Mouse (Mus musculus) kidney, embryonic 15.5 days (tissue): Measurements from ENCODE around the gene Ddhd1. TPM values are rescaled to one million over a fixed set of nuclear protein-coding genes. Genes with fewer than 3 reads are reported as not detected.

ENCODE experiments used
- microRNA-seq: library from miRNA; unstranded; fragments of <30 nt; microRNA quantifications from one replicate; pipeline ENCODE4, GENCODE M21; 2016
- polyA plus RNA-seq: library from polyadenylated mRNA; unstranded; fragments of >200 nt; fragmentation: Nextera tagmentation; extraction: Ambion mirVana; gene quantifications from 2 replicates; pipeline ENCODE4 v1.2.1, GENCODE M21; 2015

Gene Ddhd1
- polyA plus RNA-seq, 1 experiment from 2014 or later = 7.8 TPM

Small RNA genes within 50 kb of the gene (microRNA-seq; reads per million reads assigned to microRNA genes)
- 1.0 reads per million for gene Mir5131

Other genes starting within 250 kb of the Ddhd1 start
- gene Fermt2, start 128.0 kb downstream of the Ddhd1 start, polyA plus RNA-seq = 168 and 181 TPM in 2 replicates